Mouse (Mus musculus): ENCODE data around the gene Pts.

DNA sequence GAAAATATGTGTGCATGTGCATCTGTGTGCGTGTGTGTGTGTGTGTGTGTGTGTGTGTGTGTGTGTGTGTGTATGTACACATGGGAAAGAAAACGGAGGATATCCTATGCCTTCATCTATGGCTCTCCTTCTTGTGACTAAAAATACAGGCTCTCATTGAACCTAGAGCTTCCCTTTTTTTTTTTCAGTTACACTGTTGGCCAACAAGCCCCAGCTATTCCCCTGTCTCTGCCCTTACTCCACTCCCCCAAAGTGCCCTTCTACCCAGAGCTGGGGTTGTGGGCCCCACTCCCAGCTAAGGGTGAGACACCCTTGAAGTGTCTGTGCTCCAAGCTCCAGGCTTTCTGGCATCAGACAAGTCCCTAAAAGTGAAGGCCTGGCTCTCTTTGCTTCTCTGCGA lies 25.6 kb downstream of the Pts start:
- TF ChIP-seq POLR2A (IDR thresholded peaks at IDR 0.05; ENCODE audit: low read depth, low read length) (no peak), CTCF (IDR thresholded peaks at IDR 0.05; ENCODE audit: borderline replicate concordance, insufficient read depth, low read length) (no peak)

Measured in embryonic fibroblast, embryonic 13.5 days (primary cell).